Mouse (Mus musculus) hindbrain, embryonic 15.5 days (tissue): ENCODE results near the gene Ppfibp2. TPM values are rescaled to one million over a fixed set of nuclear protein-coding genes. Genes with fewer than 3 reads are reported as not detected.
A peak's percentile ranks its signal among the peaks of the same experiment; 100 is the strongest.

Source experiments
- ATAC-seq: fragments of 200-750 bp; cut with Nextera tagmentation; 2 replicates; pipeline ENCODE4 v1.8.0; 2017; ENCODE audit warnings: low read depth, moderate number of reproducible peaks, moderate TSS enrichment; ENCODE audit not compliant: low FRiP score
- H3K27ac ChIP-seq: fragments of 300-500 bp; sonication (generic); replicated peaks from 2 replicates; pipeline ENCODE4 v1.5.1; 2015; ENCODE audit warnings: mild to moderate bottlenecking, inconsistent platforms
- H3K27me3 ChIP-seq: fragments of 300-500 bp; sonication (generic); 2 replicates; pipeline ENCODE4 v1.6.1; 2015; ENCODE audit warnings: control low read depth, inconsistent platforms
- H3K36me3 ChIP-seq: fragments of 300-500 bp; sonication (generic); 2 replicates; pipeline ENCODE4 v1.6.1; 2015; ENCODE audit warnings: control low read depth, inconsistent platforms
- H3K4me1 ChIP-seq: fragments of 300-500 bp; sonication (generic); replicated peaks from 2 replicates; pipeline ENCODE4 v1.6.1; 2015; ENCODE audit warnings: control low read depth, inconsistent platforms
- H3K4me2 ChIP-seq: fragments of 300-500 bp; sonication (generic); 2 replicates; pipeline ENCODE4 v1.6.1; 2015; ENCODE audit warnings: moderate library complexity, mild to moderate bottlenecking, inconsistent platforms
- H3K4me3 ChIP-seq: fragments of 300-500 bp; sonication (generic); 2 replicates; pipeline ENCODE4 v1.5.1; 2015; ENCODE audit warnings: mild to moderate bottlenecking, inconsistent platforms
- H3K9ac ChIP-seq: fragments of 300-500 bp; sonication (generic); 2 replicates; pipeline ENCODE4 v1.6.1; 2015; ENCODE audit warnings: inconsistent platforms
- H3K9me3 ChIP-seq: fragments of 300-500 bp; sonication (generic); 2 replicates; pipeline ENCODE4 v1.6.1; 2016; ENCODE audit warnings: control low read depth, inconsistent platforms
- WGBS: fragments of 180-500 bp; shearing (Covaris S2); methylation state at CpG from one replicate; pipeline ENCODE4 v1.1.7; 2015; 5-methylcytosine and 5-hydroxymethylcytosine counted together
- polyA plus RNA-seq: library from polyadenylated mRNA; unstranded; fragments of >200 nt; fragmentation: Nextera tagmentation; extraction: Ambion mirVana; gene quantifications from 2 replicates; pipeline ENCODE4 v1.2.1, GENCODE M21; 2015

Ppfibp2 gene
- polyA plus RNA-seq, 1 experiment from 2014 or later, result 2.8 TPM

DNA sequence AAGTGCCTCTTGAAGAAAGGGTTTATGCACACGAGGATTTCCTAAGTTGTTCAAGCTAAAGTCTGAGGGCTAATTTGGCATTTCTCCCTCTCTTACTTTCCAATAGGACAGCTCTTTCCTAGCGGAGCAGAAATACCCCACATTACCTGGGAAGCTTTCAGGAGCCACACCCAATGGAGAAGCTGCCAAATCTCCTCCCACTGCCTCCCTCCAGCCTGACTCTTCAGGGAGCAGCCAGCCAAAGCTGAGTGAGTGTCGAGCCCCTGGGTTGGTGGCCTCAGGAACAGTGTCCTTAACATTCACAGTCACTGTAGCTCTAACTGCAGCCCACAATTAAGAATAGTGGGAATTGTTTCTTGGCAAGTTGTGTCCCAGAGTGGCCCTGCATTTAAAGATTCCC lies 132.5 kb downstream of the Ppfibp2 start:
- no peak for ATAC-seq
- Histone ChIP-seq H3K4me2 (no peak overlapping the region), H3K36me3 (no peaks in the 10 kb centered on the region), H3K27ac (no peak overlapping the region), H3K9ac (no peak overlapping the region), H3K9me3 (no peaks in the 10 kb centered on the region), H3K4me1 (no peaks in the 10 kb centered on the region), H3K27me3 (no peaks in the 10 kb centered on the region), H3K4me3 (no peak overlapping the region)
- WGBS, result 77% methylated on average over 3 of the region's 3 CpGs

DNA sequence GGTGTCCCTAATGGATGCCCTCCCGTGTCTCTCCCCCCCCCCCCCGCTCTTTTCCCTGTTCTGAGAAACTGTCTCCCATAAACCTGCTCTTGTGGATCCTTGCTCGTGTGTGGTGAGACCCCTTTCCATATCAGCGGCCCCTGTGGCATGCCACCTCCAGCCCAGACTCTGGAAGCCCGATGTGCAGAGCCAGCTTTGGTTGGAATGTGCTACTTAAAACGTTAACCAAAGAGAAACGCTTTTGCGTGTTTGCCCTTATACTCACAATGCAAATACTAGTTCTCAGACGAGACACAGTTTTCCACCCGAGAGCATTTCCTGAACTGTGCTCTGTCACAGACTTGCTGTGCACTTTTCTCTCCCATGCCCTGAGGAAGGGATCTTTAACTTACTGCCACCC lies 135.6 kb downstream of the Ppfibp2 start:
- no peak overlapping the region for H3K4me3 ChIP-seq
- H3K36me3 ChIP-seq, result no peaks in the 10 kb centered on the region
- H3K9ac ChIP-seq, result no peak overlapping the region
- H3K4me1 ChIP-seq, result no peaks in the 10 kb centered on the region
- H3K27me3 ChIP-seq, result no peaks in the 10 kb centered on the region
- no peak overlapping the region for H3K4me2 ChIP-seq
- no peak for ATAC-seq
- H3K27ac ChIP-seq, result no peak overlapping the region
- 86% methylated on average over 10 of the region's 10 CpGs for WGBS
- H3K9me3 ChIP-seq, result no peaks in the 10 kb centered on the region

DNA sequence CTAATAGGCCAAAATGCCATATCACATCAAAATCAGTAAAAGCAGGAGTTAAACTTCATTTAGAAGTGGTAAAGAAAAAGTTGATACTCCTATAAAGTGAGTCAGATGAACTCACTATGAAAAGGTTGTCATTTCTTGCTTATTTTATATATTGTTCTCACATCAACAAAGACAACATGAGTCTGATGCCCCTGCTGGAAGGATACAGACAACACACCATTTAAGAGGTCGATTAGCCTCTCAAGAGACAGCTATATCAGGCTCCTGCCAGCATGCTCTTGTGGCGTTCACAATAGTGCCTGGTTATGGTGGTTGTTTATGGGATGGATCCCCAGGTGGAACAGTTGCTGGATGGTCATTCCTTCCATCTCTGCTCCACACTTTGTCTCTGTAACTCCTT lies 138.2 kb downstream of the Ppfibp2 start:
- no peak overlapping the region for H3K9ac ChIP-seq
- no peak overlapping the region for H3K4me2 ChIP-seq
- H3K36me3 ChIP-seq, result no peaks in the 10 kb centered on the region
- no peaks in the 10 kb centered on the region for H3K4me1 ChIP-seq
- no peaks in the 10 kb centered on the region for H3K27me3 ChIP-seq
- no peak for ATAC-seq
- 75% methylated on average over 2 of the region's 2 CpGs for WGBS
- H3K9me3 ChIP-seq, result no peaks in the 10 kb centered on the region
- no peak overlapping the region for H3K4me3 ChIP-seq
- H3K27ac ChIP-seq, result no peak overlapping the region

DNA sequence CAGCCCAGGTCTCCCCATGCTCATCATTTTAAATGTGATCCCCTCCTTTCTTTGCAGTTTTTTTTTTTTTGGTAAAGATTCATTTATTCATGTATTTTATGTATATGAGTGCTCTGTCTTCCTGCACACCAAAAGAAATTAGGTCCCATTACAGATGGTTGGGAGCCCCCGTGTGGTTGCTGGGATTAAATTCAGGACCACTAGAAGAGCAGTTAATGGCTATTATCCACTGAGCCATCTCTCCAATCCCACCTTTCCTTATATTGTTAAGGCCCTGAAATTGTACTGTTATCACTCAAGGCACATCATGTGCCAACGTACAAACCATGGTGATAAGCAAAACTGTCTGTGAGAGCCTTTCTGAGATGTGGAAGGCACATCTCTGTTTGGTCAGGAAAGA lies 143.7 kb downstream of the Ppfibp2 start:
- no peaks in the 10 kb centered on the region for H3K9me3 ChIP-seq
- no peak overlapping the region for H3K4me3 ChIP-seq
- WGBS, result 48% methylated on average over 2 of the region's 2 CpGs
- peak; percentile 65; the same call in 1 of the 2 replicates for ATAC-seq
- no peak overlapping the region for H3K9ac ChIP-seq
- H3K27ac ChIP-seq, result no peak overlapping the region
- H3K4me1 ChIP-seq, result no peaks in the 10 kb centered on the region
- H3K27me3 ChIP-seq, result no peaks in the 10 kb centered on the region
- no peak overlapping the region for H3K4me2 ChIP-seq
- no peaks in the 10 kb centered on the region for H3K36me3 ChIP-seq

DNA sequence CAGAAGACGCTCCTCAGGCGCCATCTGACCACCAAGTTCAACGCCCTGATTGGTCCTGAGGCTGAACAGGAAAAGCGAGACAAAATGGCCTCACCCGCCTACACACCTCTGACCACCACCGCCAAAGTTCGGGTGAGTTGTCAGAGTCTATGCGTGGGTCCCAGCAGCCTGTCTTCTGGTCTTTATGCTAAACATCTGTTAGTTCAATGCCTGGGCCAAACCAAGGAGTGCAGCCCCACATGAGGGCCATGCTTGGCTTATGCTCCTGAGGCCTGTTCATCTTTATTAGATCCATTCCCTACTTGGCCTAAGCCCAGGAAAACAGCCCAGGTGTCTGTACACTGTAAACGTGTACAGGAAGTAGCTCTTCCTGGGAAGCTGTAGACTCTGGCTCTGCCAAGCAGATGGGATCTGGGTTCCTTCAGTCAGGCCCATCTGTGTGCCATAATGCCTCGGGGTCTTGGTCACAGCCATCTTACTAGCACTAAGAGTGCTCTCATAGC lies 148.0 kb downstream of the Ppfibp2 start:
- H3K36me3 ChIP-seq, result no peaks in the 10 kb centered on the region
- WGBS, result 88% methylated on average over 10 of the region's 10 CpGs
- H3K9ac ChIP-seq, result no peak overlapping the region
- H3K4me2 ChIP-seq, result no peak overlapping the region
- no peaks in the 10 kb centered on the region for H3K27me3 ChIP-seq
- no peak for ATAC-seq
- no peaks in the 10 kb centered on the region for H3K9me3 ChIP-seq
- H3K4me3 ChIP-seq, result no peak overlapping the region
- no peak overlapping the region for H3K27ac ChIP-seq
- no peaks in the 10 kb centered on the region for H3K4me1 ChIP-seq

DNA sequence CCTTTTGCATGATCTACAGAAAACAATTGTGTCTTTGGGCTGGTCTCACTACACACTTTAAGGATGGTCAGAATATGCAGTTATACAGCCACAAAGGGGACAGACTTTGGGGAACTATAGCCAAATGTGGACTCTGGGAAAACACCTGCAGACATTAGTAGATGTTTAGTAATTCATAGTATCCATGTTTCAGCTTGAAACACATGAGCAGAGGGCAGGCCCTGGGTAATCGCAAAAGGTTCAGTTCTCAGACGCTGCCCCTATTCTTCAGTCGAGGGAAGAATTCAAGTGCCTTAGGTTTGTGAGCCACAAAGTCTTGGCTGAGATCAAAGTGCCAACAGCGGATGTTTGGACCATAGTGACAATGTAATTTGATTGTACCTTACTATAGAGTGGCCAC lies 149.4 kb downstream of the Ppfibp2 start:
- Histone ChIP-seq H3K4me3 (no peak overlapping the region), H3K36me3 (no peaks in the 10 kb centered on the region), H3K27ac (no peak overlapping the region), H3K4me1 (no peaks in the 10 kb centered on the region), H3K4me2 (no peak overlapping the region), H3K27me3 (no peaks in the 10 kb centered on the region), H3K9me3 (no peaks in the 10 kb centered on the region), H3K9ac (no peak overlapping the region)
- 94% methylated on average over 4 of the region's 4 CpGs for WGBS
- ATAC-seq, result no peak

DNA sequence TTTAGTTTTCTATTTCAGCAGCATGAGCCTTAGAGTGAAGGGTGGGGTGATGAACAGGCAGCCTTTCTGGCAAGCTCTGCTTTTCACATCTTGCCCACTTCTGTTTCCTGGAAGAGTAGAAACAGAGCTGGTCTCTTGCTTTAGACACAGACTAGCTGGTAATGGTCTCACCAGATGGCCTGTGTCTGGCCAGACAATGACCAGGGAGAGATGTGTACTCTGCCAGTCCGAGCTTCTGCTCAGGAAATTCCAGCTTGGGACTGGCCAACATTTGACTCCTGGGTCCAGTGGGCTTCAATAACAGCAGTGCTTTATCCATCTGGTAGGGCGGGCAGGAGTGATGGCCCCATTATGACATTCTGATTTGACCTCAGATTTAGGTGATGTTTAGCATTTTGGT lies 150.1 kb downstream of the Ppfibp2 start:
- 73% methylated on average over 2 of the region's 2 CpGs for WGBS
- H3K9me3 ChIP-seq, result no peaks in the 10 kb centered on the region
- no peak overlapping the region for H3K4me2 ChIP-seq
- no peak overlapping the region for H3K4me3 ChIP-seq
- H3K27ac ChIP-seq, result no peak overlapping the region
- no peaks in the 10 kb centered on the region for H3K27me3 ChIP-seq
- no peak overlapping the region for H3K9ac ChIP-seq
- no peaks in the 10 kb centered on the region for H3K36me3 ChIP-seq
- ATAC-seq, result no peak
- no peaks in the 10 kb centered on the region for H3K4me1 ChIP-seq

DNA sequence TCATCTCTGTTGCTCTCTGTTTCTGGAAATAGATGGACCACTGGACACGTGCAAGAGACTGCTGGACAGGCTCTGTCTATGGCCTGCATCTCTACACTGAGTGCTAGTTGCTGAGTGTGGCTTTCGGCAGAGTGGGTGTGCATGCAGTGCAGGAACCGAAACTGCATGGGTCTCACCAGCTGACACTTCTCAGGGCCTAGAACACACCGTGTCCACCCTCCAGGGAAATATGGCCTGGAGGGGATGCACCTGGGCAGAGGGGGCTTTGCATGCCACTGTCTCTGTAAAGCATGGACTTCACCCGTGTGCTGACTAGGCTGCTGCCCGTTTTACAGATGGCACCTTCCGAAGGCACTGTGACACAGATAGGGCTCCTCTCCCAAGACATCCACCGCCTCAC lies 151.0 kb downstream of the Ppfibp2 start:
- Histone ChIP-seq H3K4me1 (no peaks in the 10 kb centered on the region), H3K27ac (no peak overlapping the region), H3K36me3 (no peaks in the 10 kb centered on the region), H3K4me2 (no peak overlapping the region), H3K27me3 (no peaks in the 10 kb centered on the region), H3K9ac (no peak overlapping the region), H3K9me3 (no peaks in the 10 kb centered on the region), H3K4me3 (no peak overlapping the region)
- WGBS, result 92% methylated on average over 8 of the region's 8 CpGs
- ATAC-seq, result no peak

DNA sequence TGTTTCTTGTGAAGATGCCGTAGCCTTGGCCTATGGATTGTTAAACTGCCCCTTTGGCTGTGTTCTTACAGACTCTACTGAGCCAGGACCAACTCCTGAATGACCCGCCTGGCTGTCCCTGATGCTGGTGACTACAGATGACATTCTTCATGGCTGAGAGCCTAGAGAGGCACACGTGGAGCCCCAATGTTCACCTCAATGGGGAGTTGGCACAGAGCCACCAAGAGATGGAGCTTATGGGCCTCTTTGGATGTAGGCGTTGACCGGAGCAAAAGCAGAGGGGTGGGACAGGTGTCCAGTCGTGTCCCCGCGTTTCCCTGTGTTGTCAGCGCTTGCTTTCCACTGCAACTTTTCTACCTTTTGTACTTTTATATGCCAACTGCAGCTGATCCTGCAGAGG lies 152.5 kb downstream of the Ppfibp2 start:
- Histone ChIP-seq H3K4me1 (no peaks in the 10 kb centered on the region), H3K4me2 (no peak overlapping the region), H3K27me3 (no peaks in the 10 kb centered on the region), H3K36me3 (no peaks in the 10 kb centered on the region), H3K9me3 (no peaks in the 10 kb centered on the region), H3K4me3 (no peak overlapping the region), H3K27ac (no peak overlapping the region), H3K9ac (no peak overlapping the region)
- 84% methylated on average over 9 of the region's 9 CpGs for WGBS
- no peak for ATAC-seq

DNA sequence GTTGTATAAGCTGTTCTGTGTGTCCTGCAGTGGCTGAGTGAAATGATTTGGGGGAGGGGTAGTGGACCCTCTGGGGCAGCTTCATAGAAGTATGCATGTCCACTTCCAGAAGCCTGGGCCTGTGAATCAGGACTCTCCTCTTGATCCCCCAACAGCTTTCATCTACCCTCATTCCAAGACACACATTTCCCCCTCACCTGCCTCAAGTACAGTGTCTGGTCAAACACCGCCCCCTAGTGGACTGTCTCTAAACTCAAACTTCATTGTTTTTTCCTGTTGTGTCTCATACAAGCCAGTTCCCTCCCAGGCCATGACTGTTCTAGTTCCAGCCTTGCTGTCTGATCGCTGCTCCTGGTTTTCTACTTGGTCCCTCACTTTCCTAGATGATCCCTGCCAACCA lies 152.9 kb downstream of the Ppfibp2 start:
- no peak overlapping the region for H3K9ac ChIP-seq
- no peak for ATAC-seq
- no peaks in the 10 kb centered on the region for H3K4me1 ChIP-seq
- H3K4me3 ChIP-seq, result no peak overlapping the region
- 13% methylated on average over 2 of the region's 2 CpGs for WGBS
- H3K27ac ChIP-seq, result no peak overlapping the region
- H3K4me2 ChIP-seq, result no peak overlapping the region
- H3K27me3 ChIP-seq, result no peaks in the 10 kb centered on the region
- H3K36me3 ChIP-seq, result no peaks in the 10 kb centered on the region
- H3K9me3 ChIP-seq, result no peaks in the 10 kb centered on the region

DNA sequence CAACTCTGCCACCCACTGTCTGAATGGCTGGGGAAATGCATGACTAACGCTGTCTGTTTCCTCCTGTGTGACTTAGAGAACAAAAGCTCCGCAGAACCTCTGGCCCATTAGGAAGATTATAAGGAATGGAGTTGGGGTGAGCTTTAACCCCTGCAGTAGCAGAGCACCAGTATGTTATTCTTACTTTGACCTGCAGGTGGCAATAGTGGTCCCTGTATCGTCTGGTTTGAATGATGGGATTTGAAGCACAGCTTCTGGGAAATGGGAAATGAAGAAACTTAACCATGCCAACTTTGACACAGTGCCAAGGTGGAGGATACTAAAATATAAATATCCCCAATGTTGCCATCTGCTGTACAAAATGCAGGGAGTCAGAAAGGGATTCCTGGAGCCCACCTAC lies 154.3 kb downstream of the Ppfibp2 start:
- Histone ChIP-seq H3K27ac (no peak overlapping the region), H3K27me3 (no peaks in the 10 kb centered on the region), H3K4me3 (no peak overlapping the region), H3K4me2 (no peak overlapping the region), H3K9ac (no peak overlapping the region), H3K4me1 (no peaks in the 10 kb centered on the region), H3K36me3 (no peaks in the 10 kb centered on the region), H3K9me3 (no peaks in the 10 kb centered on the region)
- 0 out of 2 replicates have a peak, but pooled peaks have one; percentile 27 for ATAC-seq
- WGBS, result 9% methylated on average over 3 of the region's 3 CpGs

DNA sequence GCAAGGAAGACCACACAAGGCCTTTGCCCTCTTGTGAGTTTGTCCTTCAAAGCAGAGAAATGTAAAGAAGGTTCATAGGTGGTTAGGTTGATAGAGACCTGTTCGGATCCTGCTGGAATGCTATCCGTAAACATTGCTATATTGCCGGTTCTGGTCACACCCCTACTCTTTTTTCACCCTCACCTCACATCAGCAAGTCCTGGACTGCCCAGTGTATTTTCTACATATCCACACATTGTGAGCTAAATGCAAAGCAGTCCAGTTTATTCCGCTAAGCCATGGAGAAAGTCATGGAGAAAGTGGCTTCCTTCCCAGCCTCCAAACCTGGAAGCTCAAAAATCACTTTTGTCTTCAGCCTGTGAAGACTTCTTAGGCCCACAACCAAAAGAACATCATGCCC lies 154.7 kb downstream of the Ppfibp2 start:
- H3K4me1 ChIP-seq, result no peaks in the 10 kb centered on the region
- no peak overlapping the region for H3K4me2 ChIP-seq
- H3K27ac ChIP-seq, result no peak overlapping the region
- no peaks in the 10 kb centered on the region for H3K9me3 ChIP-seq
- H3K27me3 ChIP-seq, result no peaks in the 10 kb centered on the region
- H3K9ac ChIP-seq, result no peak overlapping the region
- no peak for ATAC-seq
- H3K4me3 ChIP-seq, result no peak overlapping the region
- H3K36me3 ChIP-seq, result no peaks in the 10 kb centered on the region
- 90% methylated on average over 4 of the region's 4 CpGs for WGBS

DNA sequence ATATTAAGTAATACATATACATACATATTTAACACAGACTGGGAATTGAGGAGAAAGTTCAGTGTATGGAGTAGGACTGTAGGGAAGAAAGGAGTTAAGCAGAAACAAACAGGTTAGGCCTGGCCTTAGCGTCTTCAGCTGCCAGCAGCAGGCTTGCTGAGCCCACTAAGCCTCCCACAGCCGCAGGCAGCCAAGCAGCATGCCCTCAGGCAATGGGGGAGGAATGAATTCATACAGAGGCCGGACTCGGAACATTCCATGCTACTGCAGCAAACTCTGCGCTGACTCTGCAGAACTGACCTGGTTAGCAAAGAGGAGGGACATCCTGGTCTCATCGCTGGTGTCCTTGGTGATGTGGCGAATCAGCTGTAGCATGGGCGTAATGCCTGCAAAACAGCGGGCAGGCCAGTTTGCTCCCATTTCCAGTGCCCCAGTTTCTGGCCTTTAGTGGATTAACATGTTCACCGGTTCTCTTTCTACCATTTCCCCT lies 157.1 kb downstream of the Ppfibp2 start:
- H3K4me2 ChIP-seq, result no peak overlapping the region
- H3K27me3 ChIP-seq, result no peaks in the 10 kb centered on the region
- H3K4me3 ChIP-seq, result no peak overlapping the region
- H3K36me3 ChIP-seq, result no peaks in the 10 kb centered on the region
- 89% methylated on average over 10 of the region's 10 CpGs for WGBS
- H3K27ac ChIP-seq, result no peak overlapping the region
- no peak overlapping the region for H3K9ac ChIP-seq
- H3K4me1 ChIP-seq, result no peaks in the 10 kb centered on the region
- ATAC-seq, result no peak
- no peaks in the 10 kb centered on the region for H3K9me3 ChIP-seq
